Comparison of ENCODE assay signal across 10 mouse cellular contexts in the genomic region with DNA sequence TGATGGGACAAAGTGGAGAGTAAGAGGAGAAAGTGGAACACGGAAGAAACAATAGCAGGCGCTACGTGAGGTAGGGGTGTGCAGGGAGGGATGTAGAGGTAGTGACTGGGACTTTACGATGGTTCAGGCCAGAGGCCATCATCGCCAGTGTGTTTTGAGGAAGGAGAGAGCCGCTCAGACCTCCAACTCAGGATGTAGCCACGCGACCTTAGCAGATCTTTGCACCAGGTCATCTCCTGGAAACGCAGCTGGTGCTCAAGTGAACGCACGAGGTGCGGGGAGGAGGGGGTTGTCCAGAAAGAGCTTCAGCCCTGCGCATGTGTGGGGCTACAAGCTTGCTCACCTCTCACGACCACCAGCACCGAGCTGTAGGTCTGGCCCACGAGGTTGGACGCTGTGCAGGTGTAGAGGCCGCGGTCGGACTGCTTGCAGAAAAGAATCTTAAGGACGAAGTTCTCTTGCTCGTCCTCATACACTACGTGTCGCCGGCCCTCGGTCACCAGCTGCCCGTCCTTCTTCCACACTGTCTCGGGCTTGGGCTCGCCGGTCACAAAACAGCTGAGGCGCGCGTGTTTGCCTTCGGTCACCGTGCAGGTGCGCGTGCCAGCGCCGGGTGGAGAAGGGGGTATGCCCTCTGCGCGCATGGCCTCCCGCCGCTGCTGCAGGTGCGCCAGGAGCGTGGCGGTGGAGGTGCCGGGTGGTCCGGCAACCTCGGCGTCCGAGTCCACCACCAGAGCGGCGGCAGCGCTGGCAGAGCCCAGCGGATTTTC. TPM values are rescaled to one million over a fixed set of nuclear protein-coding genes. Genes with fewer than 3 reads are reported as not detected.
DNase-seq lines count a peak whose midpoint lies in the region; ATAC-seq lines count a peak whose summit lies in the region.
"Had no signal": no experiment of that assay in that cellular context is flagged by ENCODE, and none has a peak within 500 bp of the region (broad histone marks: within the 10 kb centered on the region; RNA-seq: fewer than 3 reads in every experiment).

No protein-coding gene starts in this region.

- H3K27me3 ChIP-seq in lung, embryonic 16.5 days (ENCODE audit: control insufficient read depth, insufficient read depth, low read depth, low read length): peaks cover 51% of the 10 kb centered on the region
- H3K27me3 ChIP-seq in limb, embryonic 13.5 days: peaks cover 88% of the 10 kb centered on the region
- H3K27me3 ChIP-seq in stomach, embryonic 16.5 days (ENCODE audit: control insufficient read depth, insufficient read depth, low read length): peaks cover 53% of the 10 kb centered on the region

- peak overlapping the region; percentile 41 for H3K4me2 ChIP-seq in lung, embryonic 16.5 days (ENCODE audit: low read depth, low read length)
- H3K4me2 ChIP-seq in limb, embryonic 13.5 days (replicated peaks): peak overlapping the region; percentile 54
- peak overlapping the region; percentile 40 for H3K4me2 ChIP-seq in stomach, embryonic 16.5 days (ENCODE audit: low read depth, low read length)

- H3K27ac ChIP-seq in lung, embryonic 16.5 days (ENCODE audit: low read length): no peak overlapping the region
- H3K27ac ChIP-seq in limb, embryonic 13.5 days: no peak overlapping the region
- no peak overlapping the region for H3K27ac ChIP-seq in stomach, embryonic 16.5 days (ENCODE audit: low read length)

- H3K4me3 ChIP-seq in lung, embryonic 16.5 days (ENCODE audit: low read length): peak overlapping the region; percentile 22; the same call in 1 of the 2 replicates
- H3K4me3 ChIP-seq in limb, embryonic 13.5 days: peak overlapping the region; percentile 31
- peak overlapping the region; percentile 25 for H3K4me3 ChIP-seq in stomach, embryonic 16.5 days (replicated peaks; ENCODE audit: low read length)

- 0 out of 2 replicates have a peak, but pooled peaks cover 3% of the 10 kb centered on the region for H3K4me1 ChIP-seq in lung, embryonic 16.5 days (replicated peaks; ENCODE audit: control insufficient read depth, insufficient read depth, low read length)
- peaks cover 12% of the 10 kb centered on the region for H3K4me1 ChIP-seq in limb, embryonic 13.5 days
- H3K4me1 ChIP-seq in stomach, embryonic 16.5 days (ENCODE audit: control insufficient read depth, insufficient read depth, low read length): peaks cover 5% of the 10 kb centered on the region; the same call in 1 of the 2 replicates

- no peak overlapping the region for H3K9ac ChIP-seq in lung, embryonic 16.5 days (ENCODE audit: low read length)
- peak overlapping the region; percentile 43 for H3K9ac ChIP-seq in limb, embryonic 13.5 days
- H3K9ac ChIP-seq in stomach, embryonic 16.5 days (ENCODE audit: low read length): 0 out of 2 replicates have a peak overlapping the region, but pooled peaks have one; percentile 11

- DNase-seq in cerebellum, postnatal 10 days: peak; percentile 26 to 29
- no peak for DNase-seq in cerebellum, adult 11-12 months
- no peak for DNase-seq in lung, postnatal 4 days
- DNase-seq in right cerebral cortex, postnatal 10 days (ENCODE audit: low spot score in 2 of 2): no peak
- no peak for DNase-seq in thymus, postnatal 36 days
- DNase-seq: lung, adult 2 months; spleen, adult 18-20 months had no signal

- H3K9me3 ChIP-seq in lung, embryonic 16.5 days (ENCODE audit: control insufficient read depth, low read length): no peaks in the 10 kb centered on the region
- H3K9me3 ChIP-seq in limb, embryonic 13.5 days: no peaks in the 10 kb centered on the region
- H3K9me3 ChIP-seq in stomach, embryonic 16.5 days (replicated peaks; ENCODE audit: control insufficient read depth, low read length): no peaks in the 10 kb centered on the region

- H3K36me3 ChIP-seq in lung, embryonic 16.5 days (ENCODE audit: control insufficient read depth, insufficient read depth, low read length): no peaks in the 10 kb centered on the region
- no peaks in the 10 kb centered on the region for H3K36me3 ChIP-seq in limb, embryonic 13.5 days
- no peaks in the 10 kb centered on the region for H3K36me3 ChIP-seq in stomach, embryonic 16.5 days (ENCODE audit: control insufficient read depth, insufficient read depth, low read length)

- 5% methylated on average over 52 of the region's 55 CpGs for WGBS in lung, embryonic 16.5 days
- WGBS in limb, embryonic 13.5 days: 11% methylated on average over 55 of the region's 55 CpGs
- 5% methylated on average over 55 of the region's 55 CpGs for WGBS in stomach, embryonic 16.5 days

- no peak for ATAC-seq in lung, embryonic 16.5 days (ENCODE audit: low read depth)
- ATAC-seq in limb, embryonic 13.5 days (ENCODE audit: low FRiP score, low read depth): no peak
- ATAC-seq in stomach, embryonic 16.5 days (ENCODE audit: insufficient read depth, low FRiP score): no peak

RNA-seq across cellular contexts. Expression of gene Obscn, which starts 1.0 kb away (rescaled TPM):
- 1.9 and 3.0 TPM in 2 replicates for polyA plus RNA-seq in lung, embryonic 16.5 days (2015; fragmentation: Nextera tagmentation; extraction: Ambion mirVana)
- 1.5 and 1.7 TPM in 2 replicates for polyA plus RNA-seq in limb, embryonic 13.5 days (2015; fragmentation: Nextera tagmentation; extraction: Ambion mirVana)
- 0.69 and 1.7 TPM in 2 replicates for polyA plus RNA-seq in stomach, embryonic 16.5 days (2015; fragmentation: Nextera tagmentation; extraction: Ambion mirVana)

RNA-seq across cellular contexts. Expression of gene Iba57, which starts 28.3 kb away (rescaled TPM):
- 4.6 and 4.8 TPM in 2 replicates for polyA plus RNA-seq in lung, embryonic 16.5 days (2015; fragmentation: Nextera tagmentation; extraction: Ambion mirVana)
- 3.5 and 4.4 TPM in 2 replicates for polyA plus RNA-seq in limb, embryonic 13.5 days (2015; fragmentation: Nextera tagmentation; extraction: Ambion mirVana)
- polyA plus RNA-seq in stomach, embryonic 16.5 days (2015; fragmentation: Nextera tagmentation; extraction: Ambion mirVana): 7.0 and 9.3 TPM in 2 replicates

RNA-seq across cellular contexts. Expression of gene Gjc2, which starts 47.8 kb away (rescaled TPM):
- 0.31 and 0.50 TPM in 2 replicates for polyA plus RNA-seq in lung, embryonic 16.5 days (2015; fragmentation: Nextera tagmentation; extraction: Ambion mirVana)
- 0.25 and 0.47 TPM in 2 replicates for polyA plus RNA-seq in limb, embryonic 13.5 days (2015; fragmentation: Nextera tagmentation; extraction: Ambion mirVana)
- 0.62 and 0.64 TPM in 2 replicates for polyA plus RNA-seq in stomach, embryonic 16.5 days (2015; fragmentation: Nextera tagmentation; extraction: Ambion mirVana)

RNA-seq across cellular contexts. Expression of gene Guk1, which starts 56.8 kb away (rescaled TPM):
- polyA plus RNA-seq in lung, embryonic 16.5 days (2015; fragmentation: Nextera tagmentation; extraction: Ambion mirVana): 127 and 129 TPM in 2 replicates
- 136 and 138 TPM in 2 replicates for polyA plus RNA-seq in limb, embryonic 13.5 days (2015; fragmentation: Nextera tagmentation; extraction: Ambion mirVana)
- 128 and 129 TPM in 2 replicates for polyA plus RNA-seq in stomach, embryonic 16.5 days (2015; fragmentation: Nextera tagmentation; extraction: Ambion mirVana)

Comparison
In these comparisons a context has a peak if more than half of its experiments do, and no peak if none do; other contexts are left out.
1. DNase-seq: peak in cerebellum, postnatal 10 days (2 of 2); none in cerebellum, adult 11-12 months (single experiment), lung, postnatal 4 days (0 of 2), right cerebral cortex, postnatal 10 days (0 of 2) and thymus, postnatal 36 days (0 of 2).
2. Peak in every context shown above with its lines, with median percentiles within 50 percentile points of each other: H3K4me2 ChIP-seq and H3K4me3 ChIP-seq.